Mouse (Mus musculus): Measurements from ENCODE around the gene Atg13. TPM values are rescaled to one million over a fixed set of nuclear protein-coding genes. Genes with fewer than 3 reads are reported as not detected.

The Atg13 gene
- polyA plus RNA-seq, 1 experiment from 2014 or later: 36.6 TPM

- Histone ChIP-seq H3K4me3 (no peak overlapping the region), H3K4me2 (replicated peaks) (no peak overlapping the region), H3K36me3 (no peaks in the 10 kb centered on the region), H3K9ac (no peak overlapping the region), H3K27ac (no peak overlapping the region), H3K9me3 (no peaks in the 10 kb centered on the region), H3K27me3 (replicated peaks) (no peaks in the 10 kb centered on the region), H3K4me1 (no peaks in the 10 kb centered on the region)
- 82% methylated on average over 5 of the region's 5 CpGs for WGBS
- ATAC-seq (ENCODE audit: low FRiP score, low read depth): no peak
Measured at GRCm38 (mm10) chr2:91636727-91637338, 73.5 kb downstream of the Atg13 start.

- Histone ChIP-seq H3K27ac (no peak within 1 kb of the TSS), H3K9me3 (no peaks in the 10 kb centered on the region), H3K4me3 (no peak within 1 kb of the TSS), H3K4me2 (replicated peaks) (no peak within 1 kb of the TSS), H3K4me1 (no peaks in the 10 kb centered on the region), H3K36me3 (no peaks in the 10 kb centered on the region), H3K9ac (no peak within 1 kb of the TSS), H3K27me3 (replicated peaks) (no peaks in the 10 kb centered on the region)
- WGBS: 91% methylated on average over 8 of the region's 8 CpGs
- no peak for ATAC-seq (ENCODE audit: low FRiP score, low read depth)
Measured at GRCm38 (mm10) chr2:91636229-91636628, 74.1 kb downstream of the Atg13 start, which contains the start of gene F2. F2 (minus strand) TSS chr2:91636414.

GRCm38 (mm10) chr2:91635486-91635885 lies 74.9 kb downstream of the Atg13 start:
- no peak overlapping the region for H3K9ac ChIP-seq
- H3K4me2 ChIP-seq (replicated peaks): no peak overlapping the region
- H3K9me3 ChIP-seq: no peaks in the 10 kb centered on the region
- 85% methylated on average over 11 of the region's 11 CpGs for WGBS
- no peaks in the 10 kb centered on the region for H3K4me1 ChIP-seq
- no peak overlapping the region for H3K4me3 ChIP-seq
- ATAC-seq (ENCODE audit: low FRiP score, low read depth): no peak
- no peaks in the 10 kb centered on the region for H3K27me3 ChIP-seq (replicated peaks)
- no peaks in the 10 kb centered on the region for H3K36me3 ChIP-seq
- H3K27ac ChIP-seq: no peak overlapping the region

GRCm38 (mm10) chr2:91634841-91635240 lies 75.5 kb downstream of the Atg13 start:
- Histone ChIP-seq H3K4me3 (no peak overlapping the region), H3K36me3 (no peaks in the 10 kb centered on the region), H3K9ac (no peak overlapping the region), H3K27me3 (replicated peaks) (no peaks in the 10 kb centered on the region), H3K4me2 (replicated peaks) (no peak overlapping the region), H3K9me3 (no peaks in the 10 kb centered on the region), H3K27ac (no peak overlapping the region), H3K4me1 (no peaks in the 10 kb centered on the region)
- 86% methylated on average over 9 of the region's 9 CpGs for WGBS
- no peak for ATAC-seq (ENCODE audit: low FRiP score, low read depth)

GRCm38 (mm10) chr2:91633334-91633977 lies 76.9 kb downstream of the Atg13 start:
- no peak for ATAC-seq (ENCODE audit: low FRiP score, low read depth)
- H3K27ac ChIP-seq: no peak overlapping the region
- 83% methylated on average over 12 of the region's 12 CpGs for WGBS
- H3K9ac ChIP-seq: no peak overlapping the region
- no peak overlapping the region for H3K4me2 ChIP-seq (replicated peaks)
- no peaks in the 10 kb centered on the region for H3K4me1 ChIP-seq
- H3K27me3 ChIP-seq (replicated peaks): no peaks in the 10 kb centered on the region
- H3K36me3 ChIP-seq: no peaks in the 10 kb centered on the region
- no peak overlapping the region for H3K4me3 ChIP-seq
- no peaks in the 10 kb centered on the region for H3K9me3 ChIP-seq

GRCm38 (mm10) chr2:91632316-91632715 lies 78.1 kb downstream of the Atg13 start:
- Histone ChIP-seq H3K36me3 (no peaks in the 10 kb centered on the region), H3K4me3 (no peak overlapping the region), H3K4me2 (replicated peaks) (no peak overlapping the region), H3K9me3 (no peaks in the 10 kb centered on the region), H3K9ac (no peak overlapping the region), H3K4me1 (no peaks in the 10 kb centered on the region), H3K27ac (no peak overlapping the region), H3K27me3 (replicated peaks) (no peaks in the 10 kb centered on the region)
- ATAC-seq (ENCODE audit: low FRiP score, low read depth): no peak
- 76% methylated on average over 5 of the region's 5 CpGs for WGBS

- no peaks in the 10 kb centered on the region for H3K4me1 ChIP-seq
- WGBS: 85% methylated on average over 5 of the region's 5 CpGs
Measured at GRCm38 (mm10) chr2:91631826-91632225, 78.5 kb downstream of the Atg13 start.

GRCm38 (mm10) chr2:91630384-91630783 lies 80.0 kb downstream of the Atg13 start:
- H3K9ac ChIP-seq: no peak overlapping the region
- 93% methylated on average over 12 of the region's 12 CpGs for WGBS
- H3K4me2 ChIP-seq (replicated peaks): no peak overlapping the region
- H3K4me3 ChIP-seq: no peak overlapping the region
- no peak for ATAC-seq (ENCODE audit: low FRiP score, low read depth)
- H3K27me3 ChIP-seq (replicated peaks): no peaks in the 10 kb centered on the region
- no peaks in the 10 kb centered on the region for H3K36me3 ChIP-seq
- no peaks in the 10 kb centered on the region for H3K4me1 ChIP-seq
- no peak overlapping the region for H3K27ac ChIP-seq
- no peaks in the 10 kb centered on the region for H3K9me3 ChIP-seq

More at GRCm38 (mm10) chr2:91631826-91632225, 78.5 kb downstream of the Atg13 start:
- H3K4me3 ChIP-seq: no peak overlapping the region
- no peaks in the 10 kb centered on the region for H3K27me3 ChIP-seq (replicated peaks)
- ATAC-seq (ENCODE audit: low FRiP score, low read depth): no peak
- H3K9ac ChIP-seq: no peak overlapping the region
- H3K9me3 ChIP-seq: no peaks in the 10 kb centered on the region
- H3K36me3 ChIP-seq: no peaks in the 10 kb centered on the region
- H3K27ac ChIP-seq: no peak overlapping the region
- no peak overlapping the region for H3K4me2 ChIP-seq (replicated peaks)

- Histone ChIP-seq H3K27me3 (replicated peaks) (no peaks in the 10 kb centered on the region), H3K4me2 (replicated peaks) (no peak overlapping the region), H3K9ac (no peak overlapping the region), H3K4me3 (no peak overlapping the region), H3K9me3 (no peaks in the 10 kb centered on the region), H3K27ac (no peak overlapping the region), H3K4me1 (no peaks in the 10 kb centered on the region), H3K36me3 (no peaks in the 10 kb centered on the region)
- 85% methylated on average over 18 of the region's 18 CpGs for WGBS
- no peak for ATAC-seq (ENCODE audit: low FRiP score, low read depth)
Measured at GRCm38 (mm10) chr2:91629682-91630081, 80.7 kb downstream of the Atg13 start.

- 88% methylated on average over 8 of the region's 8 CpGs for WGBS
- Histone ChIP-seq H3K27ac (no peak overlapping the region), H3K27me3 (replicated peaks) (no peaks in the 10 kb centered on the region), H3K4me2 (replicated peaks) (no peak overlapping the region), H3K9me3 (no peaks in the 10 kb centered on the region), H3K4me3 (no peak overlapping the region), H3K9ac (no peak overlapping the region), H3K4me1 (no peaks in the 10 kb centered on the region), H3K36me3 (peaks cover 3% of the 10 kb centered on the region; the same call in 1 of the 2 replicates)
- no peak for ATAC-seq (ENCODE audit: low FRiP score, low read depth)
Measured at GRCm38 (mm10) chr2:91628171-91628570, 82.2 kb downstream of the Atg13 start.

- no peak overlapping the region for H3K4me2 ChIP-seq (replicated peaks)
- no peaks in the 10 kb centered on the region for H3K27me3 ChIP-seq (replicated peaks)
- H3K36me3 ChIP-seq: peaks cover 8% of the 10 kb centered on the region
- no peak overlapping the region for H3K4me3 ChIP-seq
- no peak overlapping the region for H3K27ac ChIP-seq
- ATAC-seq (ENCODE audit: low FRiP score, low read depth): no peak
- H3K9ac ChIP-seq: no peak overlapping the region
- no peaks in the 10 kb centered on the region for H3K4me1 ChIP-seq
- WGBS: 80% methylated on average over 5 of the region's 5 CpGs
- H3K9me3 ChIP-seq: no peaks in the 10 kb centered on the region
Measured at GRCm38 (mm10) chr2:91627486-91627885, 82.9 kb downstream of the Atg13 start.
